ENCODE assay signal across 8 mouse cellular contexts in the genomic region with DNA sequence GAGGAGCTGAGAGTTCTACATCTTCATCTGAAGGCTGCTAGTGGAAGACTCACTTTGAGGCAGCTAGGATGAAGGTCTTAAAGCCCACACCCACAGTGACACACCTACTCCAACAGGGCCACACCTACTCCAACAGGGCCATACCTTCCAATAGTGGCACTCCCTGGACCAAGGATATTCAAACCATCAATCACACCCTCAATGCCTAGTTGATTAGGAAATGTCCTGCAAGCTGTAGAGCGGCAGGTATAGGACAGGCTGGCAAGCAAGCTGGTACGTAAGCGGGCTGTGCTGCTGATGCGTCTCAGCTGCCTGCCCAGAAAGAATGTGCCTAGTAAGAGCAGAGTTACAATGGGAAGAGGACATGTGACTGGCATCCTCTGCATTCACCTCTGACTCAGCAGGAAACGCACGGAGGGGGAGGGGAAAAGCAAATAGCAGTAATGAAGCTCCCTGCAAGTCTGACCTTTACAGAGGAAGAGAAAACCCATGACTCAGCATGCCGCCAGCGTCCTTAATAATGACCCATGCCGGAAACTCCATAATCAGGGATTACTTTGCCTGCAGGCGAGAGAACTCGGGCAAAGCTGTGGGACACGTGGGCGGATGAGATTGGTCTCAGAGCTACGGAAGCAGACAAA. TPM values are rescaled to one million over a fixed set of nuclear protein-coding genes. Genes with fewer than 3 reads are reported as not detected.
DNase-seq lines count a peak whose midpoint lies in the region; ATAC-seq and TF ChIP-seq lines count a peak whose summit lies in the region.
"Had no signal": no experiment of that assay in that cellular context is flagged by ENCODE, and none has a peak within 500 bp of the region (broad histone marks: within the 10 kb centered on the region; RNA-seq: fewer than 3 reads in every experiment).

A gene (minus strand): TSS at position 51 of the 641 bp plus-strand sequence.

- no peak for TF ChIP-seq CTCF in G1E (IDR thresholded peaks at IDR 0.05; ENCODE audit: low read depth, low read length)

- no peak for DNase-seq in G1E (ENCODE audit: low spot score)
- peak; percentile 90 for DNase-seq in adrenal gland, postnatal 36 days
- peak; percentile 63 to 74 for DNase-seq in heart, adult 18-20 months
- DNase-seq in kidney, adult 11 months = peak; percentile 79
- DNase-seq in liver, embryonic 13.5 days = peak; percentile 19
- no peak for DNase-seq in natural killer cell, adult 2 months (ENCODE audit: low spot score in 2 of 2)

- H3K9ac ChIP-seq in liver, embryonic 13.5 days = no peak within 1 kb of the TSS
- H3K9ac ChIP-seq in neural tube, embryonic 13.5 days = no peak within 1 kb of the TSS

- H3K4me3 ChIP-seq in G1E (ENCODE audit: low read depth, low read length) = no peak within 1 kb of the TSS
- no peak within 1 kb of the TSS for H3K4me3 ChIP-seq in liver, embryonic 13.5 days (replicated peaks)
- H3K4me3 ChIP-seq in neural tube, embryonic 13.5 days = no peak within 1 kb of the TSS

- H3K9me3 ChIP-seq in G1E (replicated peaks) = no peaks in the 10 kb centered on the region
- H3K9me3 ChIP-seq in liver, embryonic 13.5 days (replicated peaks) = no peaks in the 10 kb centered on the region
- no peaks in the 10 kb centered on the region for H3K9me3 ChIP-seq in neural tube, embryonic 13.5 days

- no peak within 1 kb of the TSS for H3K27ac ChIP-seq in liver, embryonic 13.5 days
- H3K27ac ChIP-seq in neural tube, embryonic 13.5 days (replicated peaks) = no peak within 1 kb of the TSS

- ATAC-seq in G1E (ENCODE audit: extremely low read depth, insufficient number of reproducible peaks, low FRiP score, poor library complexity, severe bottlenecking) = peak; percentile 59
- ATAC-seq in liver, embryonic 13.5 days (ENCODE audit: low read depth) = peak; percentile 49
- peak; percentile 63; the same call in 1 of the 2 replicates for ATAC-seq in neural tube, embryonic 13.5 days (ENCODE audit: low read depth)

- 7% methylated on average over 14 of the region's 14 CpGs for WGBS in liver, embryonic 13.5 days (ENCODE audit: insufficient replicate concordance)
- 18% methylated on average over 14 of the region's 14 CpGs for WGBS in neural tube, embryonic 13.5 days

- no peaks in the 10 kb centered on the region for H3K27me3 ChIP-seq in G1E (ENCODE audit: insufficient read depth, low read length)
- H3K27me3 ChIP-seq in liver, embryonic 13.5 days = peaks cover 7% of the 10 kb centered on the region
- H3K27me3 ChIP-seq in neural tube, embryonic 13.5 days = peaks cover 13% of the 10 kb centered on the region

- H3K4me1 ChIP-seq in G1E (ENCODE audit: insufficient read depth, low read depth, low read length) = peaks cover 4% of the 10 kb centered on the region
- peaks cover 23% of the 10 kb centered on the region for H3K4me1 ChIP-seq in liver, embryonic 13.5 days (replicated peaks)
- peaks cover 22% of the 10 kb centered on the region for H3K4me1 ChIP-seq in neural tube, embryonic 13.5 days (replicated peaks)

- H3K4me2 ChIP-seq in liver, embryonic 13.5 days = no peak within 1 kb of the TSS
- H3K4me2 ChIP-seq in neural tube, embryonic 13.5 days = peak within 1 kb of the TSS; percentile 30

- no peaks in the 10 kb centered on the region for H3K36me3 ChIP-seq in G1E (replicated peaks)
- no peaks in the 10 kb centered on the region for H3K36me3 ChIP-seq in liver, embryonic 13.5 days
- H3K36me3 ChIP-seq in neural tube, embryonic 13.5 days = no peaks in the 10 kb centered on the region

RNA-seq across cellular contexts. Expression of the gene that starts here (rescaled TPM):
- total RNA-seq in G1E (2014; fragmentation: Nextera tagmentation) = not detected in 2 replicates
- total RNA-seq in G1E (2017) = 0.06 TPM in 1 of 2 replicates, not detected in the other
- 0.02 TPM in 1 of 2 replicates, not detected in the other for polyA plus RNA-seq in G1E (2012)
- 1 to 10 TPM; 4.3 to 5.6 TPM for total RNA-seq in adrenal gland, postnatal 36 days (2021)
- total RNA-seq in heart, adult 18-20 months (2021) = under 1 TPM in 1 of 2 experiments, not detected in 1; 0.10 TPM
- 0.07 and 0.10 TPM in 2 replicates for polyA plus RNA-seq in liver, embryonic 13.5 days (2015; fragmentation: Nextera tagmentation; extraction: Ambion mirVana)
- 35.3 and 36.6 TPM in 2 replicates for polyA plus RNA-seq in neural tube, embryonic 13.5 days (2015; fragmentation: Nextera tagmentation; extraction: Ambion mirVana)
- total RNA-seq: neutrophil, adult 5-6 weeks had no signal

Comparison
In these comparisons a context has a peak if more than half of its experiments do, and no peak if none do; other contexts are left out.
1. RNA of the gene that starts here (total RNA-seq): 4.3 to 5.6 TPM in adrenal gland, postnatal 36 days; 0.10 TPM in heart, adult 18-20 months and 0.06 TPM in G1E; every median in the first group is over 4 times any median in the second.
2. RNA of the gene that starts here (polyA plus RNA-seq): 35.3 to 36.6 TPM in neural tube, embryonic 13.5 days; 0.07 to 0.10 TPM in liver, embryonic 13.5 days and 0.02 TPM in G1E; every median in the first group is over 10 times any median in the second.
3. Peak in ATAC-seq in G1E; RNA of the gene not detected or under 1 TPM.
4. Peak in DNase-seq in heart, adult 18-20 months; RNA of the gene not detected or under 1 TPM.
5. Peak in DNase-seq and ATAC-seq in liver, embryonic 13.5 days; RNA of the gene not detected or under 1 TPM.
6. DNase-seq: peak in adrenal gland, postnatal 36 days (2 of 2) and kidney, adult 11 months (single experiment); none in G1E (single experiment) and natural killer cell, adult 2 months (0 of 2).
7. Peak in every context shown above with its lines, with median percentiles within 50 percentile points of each other: ATAC-seq.